In the genomic region with DNA sequence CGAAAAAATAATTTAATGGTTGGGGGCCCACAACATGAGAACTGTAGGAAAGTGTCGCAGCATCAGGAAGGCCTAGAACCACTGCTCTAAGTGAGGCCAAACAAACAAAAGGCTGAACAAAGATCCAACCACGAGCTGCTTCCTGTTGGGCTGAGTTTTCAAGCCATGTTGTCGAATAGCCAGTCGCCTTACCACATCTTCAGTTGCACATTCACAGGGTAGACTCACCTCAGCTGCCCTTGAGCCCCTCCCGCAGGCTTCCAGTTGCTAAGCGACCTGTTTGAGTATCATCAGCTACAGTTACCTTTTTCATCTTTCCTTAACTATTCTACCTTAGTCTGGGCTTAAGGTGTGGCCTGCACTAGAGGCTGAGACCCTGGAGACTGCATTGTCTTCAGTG, we compare ENCODE assay signal across 28 mouse cellular contexts. TPM values are rescaled to one million over a fixed set of nuclear protein-coding genes. Genes with fewer than 3 reads are reported as not detected.
A peak's percentile ranks its signal among the peaks of the same experiment; 100 is the strongest.
DNase-seq lines count a peak whose midpoint lies in the region; ATAC-seq lines count a peak whose summit lies in the region.
"Had no signal": no experiment of that assay in that cellular context is flagged by ENCODE, and none has a peak within 500 bp of the region (broad histone marks: within the 10 kb centered on the region; RNA-seq: fewer than 3 reads in every experiment).

No protein-coding gene starts in this region.

- peaks cover 93% of the 10 kb centered on the region for H3K36me3 ChIP-seq in heart, embryonic 10.5 days
- H3K36me3 ChIP-seq in midbrain, embryonic 11.5 days (ENCODE audit: control insufficient read depth, insufficient read depth, low read length), result peaks cover 8% of the 10 kb centered on the region
- H3K36me3 ChIP-seq in midbrain, embryonic 14.5 days (ENCODE audit: control insufficient read depth, insufficient read depth, low read length), result peaks cover 89% of the 10 kb centered on the region

- no peaks in the 10 kb centered on the region for H3K9me3 ChIP-seq in heart, embryonic 10.5 days
- H3K9me3 ChIP-seq in midbrain, embryonic 11.5 days (ENCODE audit: control insufficient read depth, low read length), result no peaks in the 10 kb centered on the region
- H3K9me3 ChIP-seq in midbrain, embryonic 14.5 days (ENCODE audit: control insufficient read depth, low read length), result no peaks in the 10 kb centered on the region
- H3K9me3 ChIP-seq: embryonic facial prominence, embryonic 15.5 days; forebrain, embryonic 10.5 days; G1E; hindbrain, embryonic 12.5 days had no signal

- 86% methylated on average over 7 of the region's 7 CpGs for WGBS in heart, embryonic 10.5 days
- 91% methylated on average over 7 of the region's 7 CpGs for WGBS in midbrain, embryonic 11.5 days
- WGBS in midbrain, embryonic 14.5 days, result 95% methylated on average over 7 of the region's 7 CpGs

- peak; percentile 70 for DNase-seq in heart, adult 11 months
- no peak for DNase-seq in heart, embryonic 10.5 days (ENCODE audit: low spot score)
- peak; percentile 75 for DNase-seq in midbrain, embryonic 11.5 days (ENCODE audit: low spot score, missing footprints)
- DNase-seq in midbrain, embryonic 14.5 days, result no peak
- peak; percentile 30 for DNase-seq in R1 (ENCODE audit: low read depth, low spot score)
- DNase-seq in cerebellum, postnatal 4 days (ENCODE audit: low spot score in 2 of 2), result no peak
- no peak for DNase-seq in cerebellum, adult 11-12 months
- DNase-seq: adrenal gland, adult 8-10 months; adrenal gland, postnatal 36 days; cerebellum, adult 9-11 months; embryo, embryonic 11 days; gastrocnemius, postnatal 10 days; heart, postnatal 10 days; heart, postnatal 4 days; kidney, adult 11 months had no signal

- no peak overlapping the region for H3K9ac ChIP-seq in midbrain, embryonic 11.5 days (ENCODE audit: low read length)
- no peak overlapping the region for H3K9ac ChIP-seq in midbrain, embryonic 14.5 days (replicated peaks; ENCODE audit: low read length)
- H3K9ac ChIP-seq: embryonic facial prominence, embryonic 15.5 days; hindbrain, embryonic 12.5 days had no signal

- no peak overlapping the region for H3K4me3 ChIP-seq in heart, embryonic 10.5 days
- H3K4me3 ChIP-seq in midbrain, embryonic 11.5 days (ENCODE audit: low read depth, low read length), result no peak overlapping the region
- no peak overlapping the region for H3K4me3 ChIP-seq in midbrain, embryonic 14.5 days (replicated peaks; ENCODE audit: low read depth, low read length)
- H3K4me3 ChIP-seq: embryonic facial prominence, embryonic 15.5 days; erythroblast, embryonic 14.5 days; forebrain, embryonic 10.5 days; hindbrain, embryonic 12.5 days had no signal

- no peak for ATAC-seq in midbrain, embryonic 11.5 days (ENCODE audit: low FRiP score)
- ATAC-seq in midbrain, embryonic 14.5 days (ENCODE audit: low FRiP score, low TSS enrichment), result no peak
- ATAC-seq in megakaryocyte, adult 5-6 weeks (ENCODE audit: poor library complexity, severe bottlenecking), result peak; percentile 45
- ATAC-seq: forebrain, embryonic 16.5 days; hindbrain, embryonic 16.5 days had no signal

- H3K4me1 ChIP-seq in heart, embryonic 10.5 days, result no peaks in the 10 kb centered on the region
- H3K4me1 ChIP-seq in midbrain, embryonic 11.5 days (ENCODE audit: control insufficient read depth, insufficient read depth, low read length), result no peaks in the 10 kb centered on the region
- H3K4me1 ChIP-seq in midbrain, embryonic 14.5 days (ENCODE audit: control insufficient read depth, insufficient read depth, low read length), result no peaks in the 10 kb centered on the region
- H3K4me1 ChIP-seq: embryonic facial prominence, embryonic 15.5 days; forebrain, embryonic 10.5 days; hindbrain, embryonic 12.5 days had no signal

- H3K27me3 ChIP-seq in heart, embryonic 10.5 days (ENCODE audit: insufficient read depth, poor library complexity, severe bottlenecking), result no peaks in the 10 kb centered on the region
- H3K27me3 ChIP-seq in midbrain, embryonic 11.5 days (ENCODE audit: control insufficient read depth, insufficient read depth, low read length), result no peaks in the 10 kb centered on the region
- no peaks in the 10 kb centered on the region for H3K27me3 ChIP-seq in midbrain, embryonic 14.5 days (ENCODE audit: control insufficient read depth, insufficient read depth, low read length)
- H3K27me3 ChIP-seq: embryonic facial prominence, embryonic 15.5 days; hindbrain, embryonic 12.5 days had no signal

- H3K4me2 ChIP-seq in midbrain, embryonic 11.5 days, result no peak overlapping the region
- no peak overlapping the region for H3K4me2 ChIP-seq in midbrain, embryonic 14.5 days (ENCODE audit: low read length)
- H3K4me2 ChIP-seq: embryonic facial prominence, embryonic 15.5 days; hindbrain, embryonic 12.5 days had no signal

- no peak overlapping the region for H3K27ac ChIP-seq in heart, embryonic 10.5 days
- no peak overlapping the region for H3K27ac ChIP-seq in midbrain, embryonic 11.5 days (ENCODE audit: low read depth, low read length)
- H3K27ac ChIP-seq in midbrain, embryonic 14.5 days (replicated peaks; ENCODE audit: low read depth, low read length), result no peak overlapping the region
- H3K27ac ChIP-seq: embryonic facial prominence, embryonic 15.5 days; forebrain, embryonic 10.5 days; hindbrain, embryonic 12.5 days had no signal

RNA-seq across cellular contexts. Expression of a gene that starts 6.0 kb away (rescaled TPM):
- polyA plus RNA-seq in heart, embryonic 10.5 days (2016; fragmentation: Nextera tagmentation; extraction: Ambion mirVana), result not detected in 2 replicates
- not detected in 2 replicates for polyA plus RNA-seq in midbrain, embryonic 11.5 days (2014; fragmentation: Nextera tagmentation; extraction: Ambion mirVana)
- not detected in 2 replicates for polyA plus RNA-seq in midbrain, embryonic 14.5 days (2014; fragmentation: Nextera tagmentation; extraction: Ambion mirVana)
- total RNA-seq in megakaryocyte, adult 5-6 weeks (2015), result not detected in 2 replicates
- total RNA-seq in megakaryocyte, adult 5-6 weeks (2017), result not detected in 2 replicates
- total RNA-seq: adrenal gland, adult 8-10 months; adrenal gland, postnatal 36 days; common myeloid progenitor, adult 5-6 weeks; gastrocnemius, postnatal 10 days; granulocyte monocyte progenitor cell, adult 5-6 weeks; heart, postnatal 10 days; heart, postnatal 4 days had no signal
- polyA plus RNA-seq: embryonic facial prominence, embryonic 11.5 days; erythroblast, embryonic 14.5 days; forebrain, embryonic 10.5 days; forebrain, embryonic 16.5 days; G1E; heart, embryonic 14.5 days; hindbrain, embryonic 12.5 days; hindbrain, embryonic 16.5 days; intestine, embryonic 14.5 days had no signal

RNA-seq across cellular contexts. Expression of a gene that starts 24.1 kb away (rescaled TPM):
- polyA plus RNA-seq in heart, embryonic 10.5 days (2016; fragmentation: Nextera tagmentation; extraction: Ambion mirVana), result 17.8 and 21.3 TPM in 2 replicates
- polyA plus RNA-seq in midbrain, embryonic 11.5 days (2014; fragmentation: Nextera tagmentation; extraction: Ambion mirVana), result 22.8 and 25.2 TPM in 2 replicates
- 15.0 and 18.7 TPM in 2 replicates for polyA plus RNA-seq in midbrain, embryonic 14.5 days (2014; fragmentation: Nextera tagmentation; extraction: Ambion mirVana)
- total RNA-seq in megakaryocyte, adult 5-6 weeks (2015), result 26.5 and 30.8 TPM in 2 replicates
- total RNA-seq in megakaryocyte, adult 5-6 weeks (2017), result 33.3 and 36.7 TPM in 2 replicates

RNA-seq across cellular contexts. Expression of a gene that starts 24.8 kb away (rescaled TPM):
- 292 and 299 TPM in 2 replicates for polyA plus RNA-seq in heart, embryonic 10.5 days (2016; fragmentation: Nextera tagmentation; extraction: Ambion mirVana)
- polyA plus RNA-seq in midbrain, embryonic 11.5 days (2014; fragmentation: Nextera tagmentation; extraction: Ambion mirVana), result 344 and 384 TPM in 2 replicates
- 334 and 361 TPM in 2 replicates for polyA plus RNA-seq in midbrain, embryonic 14.5 days (2014; fragmentation: Nextera tagmentation; extraction: Ambion mirVana)
- total RNA-seq in megakaryocyte, adult 5-6 weeks (2015), result 288 and 354 TPM in 2 replicates
- total RNA-seq in megakaryocyte, adult 5-6 weeks (2017), result 165 and 181 TPM in 2 replicates

RNA-seq across cellular contexts. Expression of a gene that starts 50.3 kb away (rescaled TPM):
- 81.7 and 86.6 TPM in 2 replicates for polyA plus RNA-seq in heart, embryonic 10.5 days (2016; fragmentation: Nextera tagmentation; extraction: Ambion mirVana)
- polyA plus RNA-seq in midbrain, embryonic 11.5 days (2014; fragmentation: Nextera tagmentation; extraction: Ambion mirVana), result 69.8 and 70.0 TPM in 2 replicates
- polyA plus RNA-seq in midbrain, embryonic 14.5 days (2014; fragmentation: Nextera tagmentation; extraction: Ambion mirVana), result 47.5 and 50.7 TPM in 2 replicates
- 11.0 and 14.4 TPM in 2 replicates for total RNA-seq in megakaryocyte, adult 5-6 weeks (2015)
- total RNA-seq in megakaryocyte, adult 5-6 weeks (2017), result 3.2 and 16.3 TPM in 2 replicates

RNA-seq across cellular contexts. Expression of a gene that starts 50.4 kb away (rescaled TPM):
- polyA plus RNA-seq in heart, embryonic 10.5 days (2016; fragmentation: Nextera tagmentation; extraction: Ambion mirVana), result 39.4 and 43.4 TPM in 2 replicates
- 27.2 and 30.2 TPM in 2 replicates for polyA plus RNA-seq in midbrain, embryonic 11.5 days (2014; fragmentation: Nextera tagmentation; extraction: Ambion mirVana)
- polyA plus RNA-seq in midbrain, embryonic 14.5 days (2014; fragmentation: Nextera tagmentation; extraction: Ambion mirVana), result 38.2 and 45.7 TPM in 2 replicates
- total RNA-seq in megakaryocyte, adult 5-6 weeks (2015), result 17.1 and 23.3 TPM in 2 replicates
- 8.6 and 15.3 TPM in 2 replicates for total RNA-seq in megakaryocyte, adult 5-6 weeks (2017)

Comparison
In these comparisons a context has a peak if more than half of its experiments do, and no peak if none do; other contexts are left out.
1. DNase-seq: peak in heart, adult 11 months (single experiment), midbrain, embryonic 11.5 days (single experiment) and R1 (single experiment); none in heart, embryonic 10.5 days (single experiment), midbrain, embryonic 14.5 days (single experiment), cerebellum, postnatal 4 days (0 of 2) and cerebellum, adult 11-12 months (single experiment).